Mouse (Mus musculus) ovary, postnatal 36 days (tissue): ENCODE measurements around the gene Gm10130.
A peak's percentile ranks its signal among the peaks of the same experiment; 100 is the strongest.
"Not testable (repeated sequence)": the region's sequence is repeated elsewhere in the genome, so short reads cannot be mapped to it uniquely, and the experiment has no call there.

Experiments
- DNase-seq: peaks from one replicate; pipeline ENCODE4 v3.0.0; 2022; ENCODE audit warnings: low spot score, mixed read lengths

Gm10130 gene

DNA sequence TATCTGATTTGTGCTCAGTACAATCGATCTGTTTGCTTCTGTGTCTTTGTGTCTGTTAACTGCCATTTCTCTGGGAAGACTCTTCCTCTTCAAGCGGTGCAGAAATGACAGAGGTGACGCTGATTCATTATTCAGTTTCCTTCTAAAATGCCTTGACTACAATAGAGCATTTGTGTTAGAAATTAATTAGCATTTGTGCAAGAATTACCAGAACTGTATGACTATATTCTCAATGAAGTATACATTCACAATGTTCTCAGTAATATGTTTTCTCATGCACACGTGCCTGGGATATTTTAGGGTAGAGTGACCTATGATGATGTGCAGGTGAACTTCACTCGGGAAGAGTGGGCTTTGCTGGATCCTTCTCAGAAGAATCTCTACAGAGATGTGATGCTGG is at the start of gene Gm10130:
Gene Gm10130 (plus strand): TSS at position 301 of the 400 bp plus-strand sequence.
- no peak for DNase-seq

DNA sequence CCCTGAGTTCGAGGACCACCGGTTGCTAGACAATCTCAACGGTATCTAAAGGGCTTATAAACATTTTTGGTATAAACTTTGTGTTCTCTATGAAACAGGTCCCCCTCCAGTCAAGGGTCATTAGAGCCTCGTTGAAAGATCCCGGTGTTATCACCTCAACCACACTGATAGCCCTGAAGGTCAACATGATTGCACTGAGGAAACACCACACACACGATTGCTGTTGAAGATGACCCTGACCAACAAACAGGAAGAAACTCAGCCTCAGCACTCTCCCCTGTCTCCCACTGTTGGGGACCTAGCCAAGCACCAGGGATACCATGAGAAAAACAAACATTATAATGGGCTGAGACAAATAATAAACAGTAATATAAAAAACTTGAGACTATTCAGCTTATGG is 29.8 kb upstream of the Gm10130 start:
- no peak for DNase-seq

DNA sequence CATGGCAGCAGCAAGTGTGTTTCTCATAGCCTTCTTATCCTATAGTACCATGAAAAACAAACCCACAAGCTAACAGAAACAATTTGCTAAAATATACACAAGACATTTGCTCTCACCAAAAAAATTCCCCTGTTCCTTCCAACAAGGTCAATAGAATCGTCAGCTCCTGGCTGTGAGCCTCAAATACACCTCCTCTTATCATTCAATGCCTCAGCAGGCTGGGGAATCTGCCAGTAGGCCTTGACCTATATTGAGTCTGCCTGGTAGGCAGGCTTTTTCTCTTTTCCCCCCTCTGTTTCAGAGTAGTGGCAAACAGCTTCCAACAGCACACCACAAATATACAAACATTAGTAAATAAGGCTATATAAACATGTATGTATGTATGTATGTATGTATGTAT is 24.4 kb upstream of the Gm10130 start:
- peak; percentile 8 for DNase-seq

DNA sequence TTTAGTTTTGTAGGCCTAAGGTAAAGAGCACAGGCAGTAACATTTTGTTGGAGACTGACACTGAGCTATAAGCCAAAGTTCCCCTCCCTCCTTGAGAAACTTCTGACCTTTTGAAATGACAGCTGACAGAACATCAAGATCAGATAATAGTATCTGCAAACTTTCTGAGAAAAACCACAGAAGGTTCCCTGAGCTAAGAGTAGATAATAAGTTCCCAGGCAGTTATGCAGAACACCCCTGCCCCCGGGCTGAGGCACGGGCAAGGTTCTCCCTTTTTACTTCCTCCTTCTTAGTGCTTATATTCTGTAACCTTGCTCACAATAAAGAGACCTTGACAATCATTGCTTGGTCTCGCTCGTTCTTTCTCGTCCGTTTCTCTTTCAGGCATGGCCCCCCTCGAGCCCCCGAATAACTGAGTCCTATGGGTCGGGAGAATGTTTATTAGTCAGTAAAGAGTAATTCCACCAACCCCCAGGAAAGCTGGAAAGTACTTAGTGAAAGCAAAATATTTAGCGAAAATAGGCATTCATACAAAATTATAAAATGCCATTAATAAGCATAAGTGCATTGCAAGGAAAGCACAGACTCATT is 16.2 kb upstream of the Gm10130 start:
- DNase-seq: no peak

DNA sequence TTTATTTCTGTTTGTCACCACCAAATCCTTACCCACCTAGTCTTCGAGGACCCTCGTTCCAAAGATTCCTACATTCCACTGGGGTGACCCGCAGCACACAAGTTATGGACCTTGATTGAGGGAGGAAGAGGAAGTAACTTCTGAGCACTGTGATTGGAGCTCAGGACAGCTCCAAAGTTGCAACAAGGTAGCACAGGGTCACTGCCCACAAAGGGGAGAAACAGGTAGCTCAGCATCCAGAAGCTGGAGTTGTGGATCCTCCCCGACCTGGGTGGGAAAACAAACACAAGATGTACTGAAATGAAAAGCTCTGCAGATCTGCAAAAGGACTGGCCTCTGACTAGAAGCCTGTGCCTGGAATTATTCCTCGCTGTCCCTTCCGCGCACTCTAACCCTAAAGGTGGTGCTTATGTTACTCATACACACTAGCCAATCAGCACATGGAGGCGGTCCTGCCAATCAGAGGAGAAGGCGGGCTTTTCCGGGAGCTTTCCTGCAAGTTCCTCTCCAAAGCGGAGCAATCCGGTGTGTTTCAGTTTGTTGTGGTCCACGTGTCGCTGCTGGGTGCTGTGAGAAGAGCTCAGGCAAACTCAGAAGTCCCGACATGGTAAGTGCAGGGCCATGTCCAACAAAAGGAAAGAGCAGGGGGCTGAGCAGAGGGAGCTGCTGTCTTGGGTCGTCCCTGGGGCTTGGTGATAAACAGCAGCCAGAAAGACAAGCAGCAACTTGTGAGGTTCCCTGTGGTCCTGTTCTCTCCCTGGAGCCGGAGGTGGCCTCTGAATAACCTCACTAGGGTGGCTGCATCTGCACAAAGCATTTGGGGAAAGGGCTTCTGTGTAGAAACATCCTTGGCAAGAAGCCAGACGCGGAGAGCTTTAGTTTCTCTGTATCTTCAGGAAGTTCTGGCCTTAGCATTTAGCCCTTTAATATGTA is 12.3 kb upstream of the Gm10130 start:
- DNase-seq: peak; percentile 88

DNA sequence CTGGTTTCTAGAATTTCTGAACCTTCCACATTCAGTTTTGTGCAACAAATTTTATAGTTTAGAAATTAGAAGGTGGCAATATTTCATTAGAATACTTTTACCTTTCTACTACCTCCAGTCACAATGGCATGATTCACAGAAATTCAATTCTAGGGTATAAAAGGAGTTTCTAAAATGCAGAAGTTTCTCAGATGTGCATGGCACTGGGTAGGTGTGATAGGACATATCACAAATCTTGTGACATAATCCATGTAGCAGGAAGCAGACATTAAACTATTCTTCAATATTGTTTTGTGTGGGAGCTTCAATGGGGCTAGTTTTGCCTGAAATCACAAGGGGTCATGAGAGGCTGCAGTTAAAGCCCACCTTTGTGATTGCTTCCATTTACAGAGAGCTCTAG is 7.4 kb upstream of the Gm10130 start:
- DNase-seq: no peak

DNA sequence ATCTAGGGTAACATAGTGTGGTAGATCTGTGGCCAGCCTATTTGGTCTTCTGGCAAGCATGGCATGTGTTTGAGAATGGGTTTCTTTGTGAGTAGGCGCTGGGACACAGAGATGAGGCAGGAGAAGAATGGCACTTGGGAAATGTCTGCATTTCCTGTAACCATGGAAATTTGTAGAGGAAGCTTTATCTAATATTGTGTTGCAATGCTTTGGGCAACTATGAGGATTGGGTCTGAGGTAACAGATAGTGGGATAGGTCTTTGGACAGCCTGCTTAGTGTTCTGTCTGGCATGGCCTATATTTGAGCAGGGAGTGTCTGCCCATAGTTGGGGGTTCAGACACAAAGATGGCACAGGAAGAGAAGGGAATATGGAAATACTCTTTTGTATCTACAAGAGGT is 4.5 kb upstream of the Gm10130 start:
- DNase-seq: no peak

DNA sequence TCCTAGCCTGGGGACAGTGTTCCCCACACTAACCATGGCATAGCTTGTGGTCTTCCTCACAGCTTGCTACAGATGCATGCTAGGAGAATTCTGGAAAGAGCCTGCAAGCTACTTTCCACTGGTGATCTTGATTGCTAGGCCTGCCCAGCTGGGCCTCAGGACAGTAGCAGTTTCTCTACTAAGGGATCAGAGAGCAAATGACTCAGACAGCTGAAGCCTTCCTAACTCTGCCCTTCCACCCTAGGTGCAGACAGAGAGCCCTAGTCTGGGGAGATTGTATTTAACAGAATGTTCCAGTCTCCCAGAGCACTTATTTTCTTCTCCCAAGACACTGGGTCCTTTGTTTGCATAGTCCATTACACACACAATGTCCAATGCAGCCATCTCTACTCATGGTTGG is 33.6 kb downstream of the Gm10130 start:
- not testable (repeated sequence) for DNase-seq

DNA sequence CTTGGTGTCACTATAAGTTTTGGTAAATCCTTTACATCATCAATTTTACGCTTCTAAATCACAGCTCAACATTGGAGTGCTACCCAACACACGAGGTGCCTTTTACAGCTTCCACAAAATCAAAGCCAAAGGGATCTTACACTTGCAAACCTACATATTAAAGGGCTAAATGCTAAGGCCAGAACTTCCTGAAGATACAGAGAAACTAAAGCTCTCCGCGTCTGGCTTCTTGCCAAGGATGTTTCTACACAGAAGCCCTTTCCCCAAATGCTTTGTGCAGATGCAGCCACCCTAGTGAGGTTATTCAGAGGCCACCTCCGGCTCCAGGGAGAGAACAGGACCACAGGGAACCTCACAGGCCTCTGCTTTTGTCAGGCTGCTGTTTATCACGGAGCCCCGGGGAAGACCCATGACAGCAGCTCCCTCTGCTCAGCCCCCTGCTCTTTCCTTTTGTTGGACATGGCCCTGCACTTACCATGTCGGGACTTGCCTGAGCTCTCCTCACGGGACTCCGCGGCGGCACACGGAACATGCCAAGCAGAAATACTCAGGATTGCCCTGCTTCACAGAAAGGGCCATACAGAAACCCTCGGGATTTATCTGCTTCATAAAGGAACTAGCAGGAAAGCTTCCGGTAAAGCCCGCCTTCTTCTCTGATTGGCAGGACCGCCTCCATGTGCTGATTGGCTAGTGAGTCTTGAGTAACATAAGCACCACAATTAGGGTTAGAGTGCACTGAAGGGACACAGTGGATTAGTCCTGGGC is 38.8 kb downstream of the Gm10130 start, which contains the start of gene 3300002I08Rik:
Gene 3300002I08Rik (minus strand): TSS at position 653 of the 765 bp plus-strand sequence.
- DNase-seq: peak; percentile 84

DNA sequence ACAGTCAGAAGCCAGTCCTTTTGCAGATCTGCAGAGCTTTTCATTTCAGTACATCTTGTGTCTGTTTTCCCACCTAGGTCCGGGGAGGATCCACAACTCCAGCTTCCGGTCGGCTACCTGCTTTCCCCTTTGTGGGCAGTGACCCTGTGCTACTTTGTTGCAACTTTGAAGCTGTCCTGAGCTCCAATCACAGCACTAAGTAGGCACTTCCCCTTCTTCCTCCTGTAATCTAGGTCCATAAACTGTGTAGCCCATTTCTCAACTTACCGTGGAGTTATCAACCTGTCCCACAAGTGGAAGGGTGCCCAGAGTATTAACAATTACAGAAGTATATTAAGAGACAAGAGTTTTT is 39.4 kb downstream of the Gm10130 start:
- DNase-seq: no peak

DNA sequence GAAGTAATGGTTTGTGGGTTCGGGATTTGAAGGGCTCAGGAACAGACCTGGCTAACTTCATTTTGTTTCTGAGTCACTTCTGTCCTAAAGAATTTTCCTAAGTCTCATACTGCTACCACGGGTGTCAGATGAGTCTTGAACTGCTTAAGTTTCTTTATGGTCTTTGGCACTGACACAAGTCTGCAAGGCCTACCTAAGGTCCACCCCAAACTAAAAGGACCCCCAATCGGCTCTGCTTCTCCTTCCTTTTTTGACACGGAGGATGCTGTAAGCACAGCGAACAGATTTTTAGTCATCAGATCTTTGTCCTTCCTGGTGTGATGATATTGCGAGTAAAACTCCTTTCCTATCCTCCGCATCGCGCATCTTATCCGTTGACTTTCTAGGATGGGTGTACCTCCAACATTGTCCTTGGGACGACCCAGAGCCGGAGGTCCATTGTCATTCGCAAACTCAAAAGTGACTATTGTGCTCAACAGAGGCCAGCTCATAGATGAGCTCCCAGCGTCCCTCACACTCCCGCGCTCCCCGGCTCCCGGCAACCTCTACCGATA is 62.1 kb downstream of the Gm10130 start:
- DNase-seq: not testable (repeated sequence)

DNA sequence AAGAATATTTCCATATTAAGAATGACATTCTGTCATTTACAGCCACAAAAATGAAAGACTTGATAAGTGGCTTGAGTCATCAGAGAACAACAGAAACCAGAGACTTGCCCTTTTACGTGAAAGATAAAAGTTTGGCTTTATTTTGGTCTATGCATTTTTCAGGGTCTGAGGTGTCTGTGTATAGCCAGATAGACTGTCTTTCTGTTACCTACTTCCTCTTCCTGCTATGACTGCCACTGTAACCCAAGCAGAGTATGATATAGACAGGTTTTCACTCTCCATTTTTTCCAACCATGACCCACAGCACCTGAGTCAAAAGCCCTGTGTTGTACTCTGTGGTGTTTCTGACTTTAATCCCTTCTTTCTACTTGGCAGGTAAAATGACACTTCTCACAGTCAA is 66.7 kb downstream of the Gm10130 start:
- DNase-seq: no peak

DNA sequence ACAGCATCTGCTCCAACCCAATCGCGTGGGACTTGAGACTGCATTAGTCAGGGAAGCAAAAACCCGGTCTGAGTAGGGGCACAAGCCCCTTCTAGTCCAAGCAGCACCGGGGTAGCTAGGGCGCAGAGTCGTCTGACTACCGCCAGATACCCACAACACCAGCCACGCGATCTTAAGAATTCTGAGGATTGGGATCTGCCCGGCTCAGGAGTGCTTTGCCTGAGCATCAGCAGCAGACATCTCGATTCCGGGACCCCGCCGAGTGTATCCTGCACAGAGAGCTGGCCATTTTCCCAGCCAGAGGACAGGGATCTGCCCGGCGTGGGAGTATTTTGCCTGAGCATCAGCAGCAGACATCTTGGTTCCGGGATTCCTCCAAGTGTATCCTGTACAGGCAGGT is 88.6 kb downstream of the Gm10130 start:
- DNase-seq: not testable (repeated sequence)
